Mouse (Mus musculus): ENCODE measurements around the gene Dock6. TPM values are rescaled to one million over a fixed set of nuclear protein-coding genes. Genes with fewer than 3 reads are reported as not detected.
"Not testable (repeated sequence)": the region's sequence is repeated elsewhere in the genome, so short reads cannot be mapped to it uniquely, and the experiment has no call there.

Gene Dock6
- total and polyA plus RNA-seq, 2 experiments from 2014 or later, result 8.3 to 15.2 TPM

GRCm38 (mm10) chr9:21869290-21869689 lies 16.9 kb upstream of the Dock6 start:
- H3K4me1 ChIP-seq (ENCODE audit: insufficient read depth); H3K27me3 ChIP-seq (ENCODE audit: insufficient read depth, low read length); H3K4me3 ChIP-seq (ENCODE audit: low read depth, low read length); H3K9me3 ChIP-seq (ENCODE audit: low read length); ATAC-seq; H3K9ac ChIP-seq; H3K36me3 ChIP-seq (ENCODE audit: insufficient read depth); DNase-seq; H3K27ac ChIP-seq (ENCODE audit: low read depth, low read length); H3K4me2 ChIP-seq (ENCODE audit: low read depth): not testable (repeated sequence)
- peak; percentile 47 for TF ChIP-seq CTCF (IDR thresholded peaks at IDR 0.05; ENCODE audit: low read depth)
- 57% methylated on average over 7 of the region's 7 CpGs for WGBS

- Histone ChIP-seq H3K36me3 (ENCODE audit: insufficient read depth) (no peaks in the 10 kb centered on the region), H3K4me2 (ENCODE audit: low read depth) (no peak overlapping the region), H3K27me3 (ENCODE audit: insufficient read depth, low read length) (no peaks in the 10 kb centered on the region), H3K27ac (ENCODE audit: low read depth, low read length) (no peak overlapping the region), H3K4me1 (ENCODE audit: insufficient read depth) (no peaks in the 10 kb centered on the region), H3K4me3 (ENCODE audit: low read depth, low read length) (no peak overlapping the region), H3K9me3 (ENCODE audit: low read length) (no peaks in the 10 kb centered on the region), H3K9ac (no peak overlapping the region)
- 88% methylated on average over 3 of the region's 3 CpGs for WGBS
- ATAC-seq, result no peak
- no peak for DNase-seq
- no peak for TF ChIP-seq CTCF (IDR thresholded peaks at IDR 0.05; ENCODE audit: low read depth)
Observed at GRCm38 (mm10) chr9:21867726-21868125, 15.3 kb upstream of the Dock6 start.

GRCm38 (mm10) chr9:21866641-21867040 lies 14.2 kb upstream of the Dock6 start:
- no peak for ATAC-seq
- 57% methylated on average over 2 of the region's 2 CpGs for WGBS
- Histone ChIP-seq H3K9me3 (ENCODE audit: low read length) (no peaks in the 10 kb centered on the region), H3K4me1 (ENCODE audit: insufficient read depth) (no peaks in the 10 kb centered on the region), H3K4me2 (ENCODE audit: low read depth) (no peak overlapping the region), H3K4me3 (ENCODE audit: low read depth, low read length) (no peak overlapping the region), H3K27me3 (ENCODE audit: insufficient read depth, low read length) (no peaks in the 10 kb centered on the region), H3K36me3 (ENCODE audit: insufficient read depth) (no peaks in the 10 kb centered on the region), H3K9ac (no peak overlapping the region), H3K27ac (ENCODE audit: low read depth, low read length) (no peak overlapping the region)
- no peak for TF ChIP-seq CTCF (IDR thresholded peaks at IDR 0.05; ENCODE audit: low read depth)
- DNase-seq, result no peak

GRCm38 (mm10) chr9:21865673-21866398 lies 13.4 kb upstream of the Dock6 start:
- Histone ChIP-seq H3K9ac (no peak overlapping the region), H3K36me3 (ENCODE audit: insufficient read depth) (no peaks in the 10 kb centered on the region), H3K9me3 (ENCODE audit: low read length) (no peaks in the 10 kb centered on the region), H3K4me3 (ENCODE audit: low read depth, low read length) (no peak overlapping the region), H3K27me3 (ENCODE audit: insufficient read depth, low read length) (no peaks in the 10 kb centered on the region), H3K27ac (ENCODE audit: low read depth, low read length) (no peak overlapping the region), H3K4me2 (ENCODE audit: low read depth) (no peak overlapping the region), H3K4me1 (ENCODE audit: insufficient read depth) (no peaks in the 10 kb centered on the region)
- ATAC-seq, result no peak
- 77% methylated on average over 5 of the region's 5 CpGs for WGBS
- no peak for DNase-seq
- no peak for TF ChIP-seq CTCF (IDR thresholded peaks at IDR 0.05; ENCODE audit: low read depth)

- H3K9ac ChIP-seq, result no peak overlapping the region
- no peak overlapping the region for H3K27ac ChIP-seq (ENCODE audit: low read depth, low read length)
- H3K4me2 ChIP-seq (ENCODE audit: low read depth), result no peak overlapping the region
- no peaks in the 10 kb centered on the region for H3K36me3 ChIP-seq (ENCODE audit: insufficient read depth)
- H3K27me3 ChIP-seq (ENCODE audit: insufficient read depth, low read length), result no peaks in the 10 kb centered on the region
- WGBS, result 64% methylated on average over 1 of the region's 1 CpGs
- no peak overlapping the region for H3K4me3 ChIP-seq (ENCODE audit: low read depth, low read length)
- no peaks in the 10 kb centered on the region for H3K4me1 ChIP-seq (ENCODE audit: insufficient read depth)
- no peak for TF ChIP-seq CTCF (IDR thresholded peaks at IDR 0.05; ENCODE audit: low read depth)
- ATAC-seq (no peak), DNase-seq (no peak)
- no peaks in the 10 kb centered on the region for H3K9me3 ChIP-seq (ENCODE audit: low read length)
Observed at GRCm38 (mm10) chr9:21862181-21862580, 9.7 kb upstream of the Dock6 start.

GRCm38 (mm10) chr9:21860349-21860748 lies 7.9 kb upstream of the Dock6 start:
- not testable (repeated sequence) for H3K27me3 ChIP-seq (ENCODE audit: insufficient read depth, low read length); DNase-seq; H3K9me3 ChIP-seq (ENCODE audit: low read length); H3K4me1 ChIP-seq (ENCODE audit: insufficient read depth); ATAC-seq; H3K4me2 ChIP-seq (ENCODE audit: low read depth); H3K9ac ChIP-seq; H3K4me3 ChIP-seq (ENCODE audit: low read depth, low read length); H3K27ac ChIP-seq (ENCODE audit: low read depth, low read length); H3K36me3 ChIP-seq (ENCODE audit: insufficient read depth)
- 56% methylated on average over 6 of the region's 6 CpGs for WGBS

GRCm38 (mm10) chr9:21859606-21860005 lies 7.2 kb upstream of the Dock6 start:
- ATAC-seq, result no peak
- Histone ChIP-seq H3K4me1 (ENCODE audit: insufficient read depth) (no peaks in the 10 kb centered on the region), H3K9ac (no peak overlapping the region), H3K9me3 (ENCODE audit: low read length) (no peaks in the 10 kb centered on the region), H3K4me2 (ENCODE audit: low read depth) (no peak overlapping the region), H3K27ac (ENCODE audit: low read depth, low read length) (no peak overlapping the region), H3K27me3 (ENCODE audit: insufficient read depth, low read length) (no peaks in the 10 kb centered on the region), H3K4me3 (ENCODE audit: low read depth, low read length) (no peak overlapping the region), H3K36me3 (ENCODE audit: insufficient read depth) (no peaks in the 10 kb centered on the region)
- no peak for DNase-seq
- no peak for TF ChIP-seq CTCF (IDR thresholded peaks at IDR 0.05; ENCODE audit: low read depth)
- 87% methylated on average over 3 of the region's 3 CpGs for WGBS

All from forebrain, postnatal 0 days (tissue).